Mouse (Mus musculus) cerebellum, adult 2 months (tissue): ENCODE data around the gene Plekhh2. TPM values are rescaled to one million over a fixed set of nuclear protein-coding genes. Genes with fewer than 3 reads are reported as not detected.

Source experiments
- DNase-seq, 2 experiments: peaks; one replicate each; pipeline ENCODE4 v3.0.0; 2021
- H3K27ac ChIP-seq: fragments of 200-500 bp; 2 replicates; pipeline ENCODE4 v1.5.1; 2012; ENCODE audit warnings: low read length, control low read depth, inconsistent platforms; ENCODE audit not compliant: insufficient read depth
- H3K27me3 ChIP-seq: fragments of 200-500 bp; 2 replicates; pipeline ENCODE4 v1.6.1; 2012; ENCODE audit warnings: inconsistent platforms, mild to moderate bottlenecking, low read length, moderate library complexity; ENCODE audit not compliant: control insufficient read depth, insufficient read depth
- H3K4me1 ChIP-seq: fragments of 200-500 bp; 2 replicates; pipeline ENCODE4 v1.6.1; 2011; ENCODE audit warnings: low read length; ENCODE audit not compliant: control insufficient read depth, insufficient read depth
- H3K4me3 ChIP-seq: fragments of 200-500 bp; replicated peaks from 2 replicates; pipeline ENCODE3; 2011; ENCODE audit warnings: mild to moderate bottlenecking, low read depth, low read length, control low read depth; ENCODE audit not compliant: insufficient read depth
- CTCF ChIP-seq: fragments of 200-500 bp; IDR thresholded peaks from 2 replicates; pipeline ENCODE4 v1.5.1; 2011; ENCODE audit warnings: low read depth, mild to moderate bottlenecking, control low read depth, low read length, moderate library complexity, borderline replicate concordance; ENCODE audit not compliant: insufficient read depth
- POLR2A ChIP-seq: fragments of 200-500 bp; IDR thresholded peaks from 2 replicates; pipeline ENCODE4 v1.6.1; 2011; ENCODE audit warnings: low read length, control low read depth, borderline replicate concordance; ENCODE audit not compliant: insufficient read depth
- WGBS: fragments of 180-500 bp; shearing (Covaris S2); methylation state at CpG from one replicate; pipeline ENCODE4 v1.1.7; 2018; 5-methylcytosine and 5-hydroxymethylcytosine counted together
- polyA plus RNA-seq: library from polyadenylated mRNA; depleted of rRNA; stranded (reverse); fragments of >200 nt; gene quantifications from 2 replicates; pipeline ENCODE4 v1.2.3, GENCODE M21; 2012

Gene Plekhh2
- polyA plus RNA-seq, 1 experiment, result 5.3 TPM

DNA sequence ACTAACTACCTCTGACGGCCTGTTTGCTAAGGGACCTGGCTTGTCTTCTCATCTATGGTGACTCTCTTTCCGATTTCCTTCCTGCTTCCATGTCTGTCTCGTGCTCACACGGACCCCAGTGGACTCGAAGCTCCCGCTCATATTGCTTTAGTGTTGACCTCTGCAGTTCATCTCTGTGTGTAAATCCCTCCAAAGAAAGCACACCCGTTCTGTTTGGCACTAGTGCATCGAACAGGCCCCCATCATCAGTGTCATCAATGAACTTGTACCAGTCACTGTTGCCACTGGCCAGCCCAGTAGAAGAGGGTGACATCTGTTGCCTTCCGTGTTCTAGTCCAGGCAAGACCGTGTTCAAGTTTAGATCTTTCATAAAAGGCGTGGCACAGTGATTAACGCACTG, 57.1 kb downstream of the Plekhh2 start:
- no peak overlapping the region for H3K4me3 ChIP-seq
- 91% methylated on average over 12 of the region's 12 CpGs for WGBS
- DNase-seq, result no peak
- H3K4me1 ChIP-seq, result no peaks in the 10 kb centered on the region; the same call in 1 of the 2 replicates
- H3K27me3 ChIP-seq, result no peaks in the 10 kb centered on the region
- H3K27ac ChIP-seq, result no peak overlapping the region
- TF ChIP-seq CTCF (no peak), POLR2A (no peak)

DNA sequence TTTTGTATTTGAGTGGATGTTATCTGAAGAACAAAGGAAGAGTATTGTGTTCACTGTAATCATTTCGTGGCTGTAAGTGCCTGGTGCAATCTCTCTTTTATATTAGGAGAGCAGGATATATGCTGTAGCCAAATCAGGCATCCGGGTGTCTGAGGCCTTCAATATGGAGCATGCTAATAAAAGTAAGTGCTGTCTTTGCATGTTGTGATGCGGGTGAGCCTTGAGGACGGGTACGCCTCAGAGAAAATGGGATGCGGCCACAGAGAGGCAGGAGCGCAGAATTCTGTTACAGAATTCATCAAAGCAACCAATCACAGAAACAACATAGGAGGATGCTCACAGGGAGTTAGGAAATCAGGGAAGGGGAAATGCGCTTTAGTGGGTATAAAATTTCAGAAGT, 58.1 kb downstream of the Plekhh2 start:
- TF ChIP-seq POLR2A, result no peak
- no peak for TF ChIP-seq CTCF
- WGBS, result 86% methylated on average over 8 of the region's 8 CpGs
- no peaks in the 10 kb centered on the region; the same call in 1 of the 2 replicates for H3K4me1 ChIP-seq
- no peak overlapping the region for H3K27ac ChIP-seq
- H3K27me3 ChIP-seq, result no peaks in the 10 kb centered on the region
- DNase-seq, result no peak
- H3K4me3 ChIP-seq, result no peak overlapping the region

DNA sequence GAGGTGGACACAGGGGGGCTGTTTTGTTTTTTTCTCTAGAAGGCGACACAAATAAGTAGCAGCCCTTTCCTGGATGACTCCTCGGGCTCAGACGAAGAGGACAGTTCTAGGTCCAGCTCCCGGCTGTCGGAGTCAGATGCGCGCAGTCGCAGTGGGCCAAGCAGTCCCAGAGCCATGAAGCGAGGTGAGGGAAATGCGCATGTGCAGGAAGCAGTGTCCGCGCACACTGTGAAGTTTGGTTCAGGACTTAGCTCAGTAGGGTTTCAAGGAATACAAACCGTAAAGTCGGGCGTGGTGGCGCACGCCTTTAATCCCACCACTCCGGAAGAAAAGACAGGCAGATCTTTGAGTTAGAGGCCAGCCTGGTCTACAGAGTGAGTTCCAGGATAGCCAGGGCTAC, 59.9 kb downstream of the Plekhh2 start:
- H3K4me1 ChIP-seq, result no peaks in the 10 kb centered on the region
- no peak overlapping the region for H3K4me3 ChIP-seq
- WGBS, result 83% methylated on average over 18 of the region's 18 CpGs
- TF ChIP-seq POLR2A (no peak), CTCF (no peak)
- DNase-seq, result no peak
- H3K27ac ChIP-seq, result no peak overlapping the region
- no peaks in the 10 kb centered on the region for H3K27me3 ChIP-seq

DNA sequence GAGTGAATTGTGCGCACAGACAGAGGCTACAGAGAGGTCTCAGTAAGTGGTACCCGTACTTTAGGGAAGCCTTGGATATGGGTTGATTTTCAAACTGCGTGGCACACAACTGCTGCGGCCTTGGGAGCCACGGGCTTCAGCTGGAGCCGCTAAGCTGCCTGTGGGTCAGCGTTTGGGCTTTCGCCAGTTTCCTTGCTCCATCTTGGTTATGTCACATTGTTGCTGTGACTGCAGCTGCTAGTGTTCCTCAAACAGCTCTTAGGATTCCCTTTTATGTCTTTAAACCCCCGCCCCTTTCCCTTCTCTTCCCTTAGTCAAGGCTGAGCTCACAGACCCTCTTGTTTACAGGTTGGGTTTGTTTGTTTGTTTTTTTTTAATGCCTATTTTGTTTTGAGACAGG, 61.6 kb downstream of the Plekhh2 start:
- H3K27me3 ChIP-seq, result no peaks in the 10 kb centered on the region
- 92% methylated on average over 9 of the region's 9 CpGs for WGBS

DNA sequence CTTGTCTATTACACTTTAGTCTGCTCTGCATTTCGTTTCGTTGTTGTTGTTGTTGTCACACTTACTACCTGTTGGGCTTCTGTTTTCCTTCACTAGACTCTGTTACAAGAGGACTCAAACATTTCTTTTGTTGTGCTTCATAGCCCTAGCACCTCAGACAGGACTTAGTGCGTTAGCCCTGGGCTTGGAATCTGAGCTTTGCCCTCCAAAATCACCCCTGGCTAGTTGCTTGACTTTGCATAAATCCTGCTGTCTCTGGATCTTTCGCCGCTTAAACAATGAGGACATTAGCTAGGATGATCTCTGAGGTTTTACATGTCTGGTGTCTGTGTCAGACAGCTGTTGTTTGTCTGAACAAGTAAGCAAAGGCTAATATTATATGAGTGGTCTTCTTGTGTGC, 62.2 kb downstream of the Plekhh2 start:
- Histone ChIP-seq H3K27me3 (no peaks in the 10 kb centered on the region), H3K4me1 (no peaks in the 10 kb centered on the region), H3K4me3 (no peak overlapping the region), H3K27ac (no peak overlapping the region)
- DNase-seq, result no peak
- 83% methylated on average over 5 of the region's 5 CpGs for WGBS
- no peak for TF ChIP-seq CTCF
- TF ChIP-seq POLR2A, result no peak

More for the DNA sequence above, 61.6 kb downstream of the Plekhh2 start:
- TF ChIP-seq POLR2A (no peak), CTCF (no peak)
- DNase-seq, result no peak
- Histone ChIP-seq H3K4me3 (no peak overlapping the region), H3K27ac (no peak overlapping the region), H3K4me1 (no peaks in the 10 kb centered on the region)

DNA sequence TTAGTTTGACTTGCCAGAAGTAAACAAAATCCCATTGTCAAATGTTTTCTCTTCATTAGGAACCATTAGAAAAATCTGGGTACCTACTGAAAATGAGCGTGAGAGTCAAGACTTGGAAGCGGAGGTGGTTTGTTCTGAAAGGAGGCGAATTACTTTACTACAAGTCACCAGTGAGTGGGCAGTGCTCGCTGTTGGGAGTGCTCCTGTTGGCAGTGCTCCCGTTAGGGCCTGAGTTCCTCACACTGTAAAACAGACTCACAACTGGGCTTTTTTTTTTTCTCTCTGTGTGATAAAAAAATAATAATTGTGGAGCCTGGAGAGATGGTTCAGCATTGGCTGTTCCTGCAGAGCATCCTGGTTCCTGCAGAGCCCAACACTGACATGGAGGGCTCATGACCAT, 63.4 kb downstream of the Plekhh2 start:
- WGBS, result 82% methylated on average over 5 of the region's 5 CpGs
- DNase-seq, result no peak
- Histone ChIP-seq H3K27me3 (no peaks in the 10 kb centered on the region), H3K4me1 (no peaks in the 10 kb centered on the region), H3K4me3 (no peak overlapping the region), H3K27ac (no peak overlapping the region)
- TF ChIP-seq CTCF, result no peak
- no peak for TF ChIP-seq POLR2A

DNA sequence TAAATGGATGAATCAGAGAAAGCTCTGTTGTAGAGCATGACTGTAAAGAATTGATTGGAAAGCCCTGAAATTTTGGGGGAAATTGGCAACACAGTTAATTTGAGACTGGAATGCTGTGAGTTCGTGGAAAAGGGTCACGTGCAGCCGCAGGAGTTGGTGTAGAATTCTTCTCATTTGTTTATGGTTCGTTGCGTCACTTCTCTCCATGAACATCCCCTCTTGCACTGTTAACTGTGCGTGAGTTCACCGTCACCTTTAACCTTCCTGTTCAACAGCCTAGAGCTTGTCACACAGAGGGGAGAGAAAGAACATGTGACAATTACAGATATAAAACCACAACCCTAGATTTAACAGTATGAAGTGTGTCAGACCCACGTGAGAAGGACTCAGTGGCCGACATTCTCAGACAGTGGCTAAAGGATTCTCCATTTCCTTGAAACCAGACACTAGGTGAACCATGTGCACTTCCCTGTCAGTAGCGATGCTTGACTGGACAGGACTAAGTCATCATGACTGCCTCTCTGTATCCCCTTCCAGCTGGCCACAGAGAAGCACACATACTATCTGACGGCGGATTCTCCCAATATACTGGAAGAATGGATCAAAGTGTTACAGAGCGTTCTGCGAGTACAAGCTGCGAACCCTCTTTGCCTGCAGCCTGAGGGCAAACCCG, 65.1 kb downstream of the Plekhh2 start:
- WGBS, result 86% methylated on average over 16 of the region's 16 CpGs

DNA sequence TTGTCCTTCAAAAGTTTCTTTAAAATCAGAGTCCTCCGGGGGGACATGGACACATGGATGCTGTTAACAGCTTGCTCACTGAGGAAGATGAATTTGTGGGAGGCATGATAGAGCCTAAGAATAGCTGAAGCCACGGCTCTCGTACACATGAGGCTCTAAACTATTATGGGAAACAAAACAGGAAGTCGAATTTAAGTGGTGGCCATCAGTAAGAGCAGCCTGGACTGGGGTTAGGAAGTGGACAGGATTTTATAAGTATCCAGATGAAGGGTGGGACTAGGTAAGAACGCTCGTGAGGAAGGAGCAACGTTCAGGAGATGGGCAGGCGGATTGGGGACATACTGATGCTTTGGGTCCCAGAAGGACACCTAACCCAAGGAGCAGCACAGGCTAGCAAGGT, 67.6 kb downstream of the Plekhh2 start:
- H3K27ac ChIP-seq, result no peak overlapping the region
- no peaks in the 10 kb centered on the region for H3K4me1 ChIP-seq
- 88% methylated on average over 8 of the region's 8 CpGs for WGBS
- no peak for DNase-seq
- H3K4me3 ChIP-seq, result no peak overlapping the region
- H3K27me3 ChIP-seq, result no peaks in the 10 kb centered on the region
- no peak for TF ChIP-seq POLR2A
- TF ChIP-seq CTCF, result no peak

More for the DNA sequence above, 65.1 kb downstream of the Plekhh2 start:
- Histone ChIP-seq H3K4me1 (no peaks in the 10 kb centered on the region), H3K27me3 (no peaks in the 10 kb centered on the region), H3K4me3 (no peak overlapping the region), H3K27ac (no peak overlapping the region)
- DNase-seq, result no peak
- TF ChIP-seq CTCF, result no peak
- TF ChIP-seq POLR2A, result no peak

DNA sequence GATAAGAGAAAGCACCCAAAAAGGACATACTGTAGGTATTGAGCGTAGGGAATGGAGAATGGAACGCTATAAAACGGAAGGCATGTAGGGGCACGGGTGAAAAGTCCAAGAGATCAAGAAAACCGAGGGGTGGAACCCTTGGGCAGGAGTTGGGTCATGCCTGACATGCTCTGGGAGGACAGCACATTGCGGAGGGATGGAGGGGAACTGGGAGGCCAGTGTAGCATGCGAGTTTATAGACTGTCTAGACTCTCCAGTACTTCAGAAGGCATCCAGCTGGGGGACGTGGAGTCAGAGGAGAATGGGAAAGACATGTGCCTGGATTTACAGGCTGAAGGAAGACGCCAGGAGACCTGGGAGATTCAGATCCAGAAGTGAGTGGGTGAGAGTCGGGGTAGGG, 68.1 kb downstream of the Plekhh2 start:
- Histone ChIP-seq H3K27me3 (no peaks in the 10 kb centered on the region), H3K27ac (no peak overlapping the region), H3K4me1 (no peaks in the 10 kb centered on the region), H3K4me3 (no peak overlapping the region)
- DNase-seq, result no peak
- no peak for TF ChIP-seq CTCF
- no peak for TF ChIP-seq POLR2A
- WGBS, result 89% methylated on average over 10 of the region's 10 CpGs
